Mouse (Mus musculus) heart, embryonic 11.5 days (tissue): ENCODE data around the gene Smarcad1. TPM values are rescaled to one million over a fixed set of nuclear protein-coding genes. Genes with fewer than 3 reads are reported as not detected.
"Not testable (repeated sequence)": the region's sequence is repeated elsewhere in the genome, so short reads cannot be mapped to it uniquely, and the experiment has no call there.

Experiments used
- ATAC-seq: fragments of 200-750 bp; cut with Nextera tagmentation; replicated peaks from 2 replicates; pipeline ENCODE4 v1.8.0; 2017; ENCODE audit warnings: moderate library complexity; ENCODE audit not compliant: insufficient number of reproducible peaks, low FRiP score, low TSS enrichment
- H3K27ac ChIP-seq: fragments of 300-500 bp; sonication (generic); 2 replicates; pipeline ENCODE4 v1.5.1; 2014; ENCODE audit warnings: mild to moderate bottlenecking, low read depth, low read length
- H3K27me3 ChIP-seq: fragments of 300-500 bp; sonication (generic); 2 replicates; pipeline ENCODE4 v1.6.1; 2014; ENCODE audit warnings: mild to moderate bottlenecking, low read length, mixed read lengths; ENCODE audit not compliant: control insufficient read depth, insufficient read depth
- H3K36me3 ChIP-seq: fragments of 300-500 bp; sonication (generic); 2 replicates; pipeline ENCODE4 v1.6.1; 2014; ENCODE audit warnings: mild to moderate bottlenecking, low read length, moderate library complexity, mixed read lengths; ENCODE audit not compliant: control insufficient read depth, insufficient read depth
- H3K4me1 ChIP-seq: fragments of 300-500 bp; sonication (generic); 2 replicates; pipeline ENCODE4 v1.6.1; 2014; ENCODE audit warnings: low read length; ENCODE audit not compliant: control insufficient read depth, insufficient read depth
- H3K4me2 ChIP-seq: fragments of 300-500 bp; sonication (generic); 2 replicates; pipeline ENCODE4 v1.6.1; 2014; ENCODE audit warnings: mild to moderate bottlenecking, moderate library complexity
- H3K4me3 ChIP-seq: fragments of 300-500 bp; sonication (generic); 2 replicates; pipeline ENCODE4 v1.5.1; 2014; ENCODE audit warnings: low read depth, low read length
- H3K9ac ChIP-seq: fragments of 300-500 bp; sonication (generic); 2 replicates; pipeline ENCODE4 v1.6.1; 2014; ENCODE audit warnings: mild to moderate bottlenecking, low read depth, low read length, moderate library complexity
- H3K9me3 ChIP-seq: fragments of 300-500 bp; sonication (generic); replicated peaks from 2 replicates; pipeline ENCODE4 v1.6.1; 2016; ENCODE audit warnings: low read length; ENCODE audit not compliant: control insufficient read depth
- WGBS: fragments of 180-500 bp; shearing (Covaris S2); extraction: QIAGEN DNeasy Blood & Tissue Kit; methylation state at CpG from one replicate; pipeline ENCODE4 v1.1.7; 2014; ENCODE audit not compliant: insufficient replicate concordance; 5-methylcytosine and 5-hydroxymethylcytosine counted together
- polyA plus RNA-seq: library from polyadenylated mRNA; unstranded; fragments of >200 nt; fragmentation: Nextera tagmentation; extraction: Ambion mirVana; gene quantifications from 2 replicates; pipeline ENCODE4 v1.2.1, GENCODE M21; 2014

Smarcad1 gene
- polyA plus RNA-seq, result 52.7 and 68.1 TPM in 2 replicates

- under 1% methylated on average over 81 of the region's 81 CpGs for WGBS
- peaks cover 14% of the 10 kb centered on the region for H3K36me3 ChIP-seq
- ATAC-seq, result peak; percentile 88
- H3K9me3 ChIP-seq, result no peaks in the 10 kb centered on the region
- H3K4me3 ChIP-seq, result peak within 1 kb of the TSS; percentile 87
- peak within 1 kb of the TSS; percentile 99 for H3K9ac ChIP-seq
- no peaks in the 10 kb centered on the region for H3K27me3 ChIP-seq
- H3K27ac ChIP-seq, result peak within 1 kb of the TSS; percentile 93
- peaks cover 3% of the 10 kb centered on the region; the same call in 1 of the 2 replicates for H3K4me1 ChIP-seq
- H3K4me2 ChIP-seq, result peak within 1 kb of the TSS; percentile 86
Measured at GRCm38 (mm10) chr6:65042491-65043171, at the start of gene Smarcad1. Gene Smarcad1, plus strand, starts transcription at chr6:65042583.

GRCm38 (mm10) chr6:64996824-64997421, 45.5 kb upstream of the Smarcad1 start:
- 47% methylated on average over 13 of the region's 13 CpGs for WGBS
- no peak for ATAC-seq
- Histone ChIP-seq H3K27me3 (no peaks in the 10 kb centered on the region), H3K27ac (no peak overlapping the region), H3K4me1 (no peaks in the 10 kb centered on the region), H3K36me3 (no peaks in the 10 kb centered on the region), H3K4me3 (no peak overlapping the region), H3K9ac (no peak overlapping the region), H3K9me3 (no peaks in the 10 kb centered on the region), H3K4me2 (no peak overlapping the region)

GRCm38 (mm10) chr6:64997805-64998204, 44.6 kb upstream of the Smarcad1 start:
- no peaks in the 10 kb centered on the region for H3K27me3 ChIP-seq
- no peaks in the 10 kb centered on the region for H3K36me3 ChIP-seq
- WGBS, result 69% methylated on average over 2 of the region's 2 CpGs
- H3K9me3 ChIP-seq, result no peaks in the 10 kb centered on the region
- no peak overlapping the region for H3K27ac ChIP-seq
- no peak overlapping the region for H3K4me3 ChIP-seq
- no peaks in the 10 kb centered on the region for H3K4me1 ChIP-seq
- H3K9ac ChIP-seq, result no peak overlapping the region
- ATAC-seq, result no peak
- no peak overlapping the region for H3K4me2 ChIP-seq

- not testable (repeated sequence) for H3K4me2 ChIP-seq, H3K27me3 ChIP-seq
- 81% methylated on average over 5 of the region's 5 CpGs for WGBS
Measured at GRCm38 (mm10) chr6:65000757-65001156, 41.6 kb upstream of the Smarcad1 start.

DNA sequence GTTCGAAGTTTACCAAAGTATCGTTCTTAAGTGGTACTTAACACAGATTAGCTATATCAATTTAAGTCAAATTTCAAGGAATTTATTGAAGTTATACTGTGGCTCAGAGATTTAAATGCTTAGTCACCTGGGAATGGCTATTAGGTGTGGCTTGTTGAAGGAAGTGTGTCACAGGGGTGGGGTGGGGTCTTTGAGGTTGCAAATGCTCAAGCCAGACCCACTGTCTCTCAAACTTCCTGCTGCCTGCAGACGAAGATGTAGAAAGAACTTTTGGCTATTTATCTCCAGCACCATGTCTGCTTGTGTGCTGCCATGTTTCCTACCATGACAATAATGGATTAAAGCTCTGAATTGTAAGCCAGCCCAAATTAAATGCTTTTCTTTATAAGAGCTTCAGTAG, 40.2 kb upstream of the Smarcad1 start:
- no peak overlapping the region for H3K4me2 ChIP-seq
- H3K27me3 ChIP-seq, result no peaks in the 10 kb centered on the region
- no peak for ATAC-seq
- WGBS, result 66% methylated on average over 3 of the region's 3 CpGs
- no peaks in the 10 kb centered on the region for H3K9me3 ChIP-seq
- H3K27ac ChIP-seq, result no peak overlapping the region
- H3K4me3 ChIP-seq, result no peak overlapping the region
- no peaks in the 10 kb centered on the region for H3K36me3 ChIP-seq
- H3K4me1 ChIP-seq, result no peaks in the 10 kb centered on the region
- no peak overlapping the region for H3K9ac ChIP-seq

More at GRCm38 (mm10) chr6:65000757-65001156, 41.6 kb upstream of the Smarcad1 start:
- H3K9ac ChIP-seq, H3K4me3 ChIP-seq, ATAC-seq, H3K4me1 ChIP-seq, H3K27ac ChIP-seq, H3K9me3 ChIP-seq, H3K36me3 ChIP-seq: not testable (repeated sequence)

DNA sequence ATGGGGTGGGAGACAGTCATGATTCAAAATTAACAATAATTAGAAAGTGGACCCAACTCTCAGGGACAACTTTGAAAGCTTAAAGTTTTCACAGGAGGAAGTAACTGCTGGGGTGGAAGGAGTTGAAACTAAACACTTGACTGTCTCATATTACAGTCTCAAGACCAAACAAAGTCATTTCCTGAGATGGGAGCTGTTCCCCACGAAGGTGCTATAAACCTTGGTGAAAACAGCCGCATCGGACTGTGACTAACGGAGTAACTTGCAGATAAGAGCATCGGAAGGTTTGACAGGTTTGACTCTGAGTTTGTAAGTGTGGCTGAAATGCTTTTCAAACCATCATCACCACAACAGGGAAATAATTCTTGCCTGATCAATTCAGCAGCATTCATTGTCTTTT, 33.5 kb upstream of the Smarcad1 start:
- no peak overlapping the region for H3K4me3 ChIP-seq
- 27% methylated on average over 5 of the region's 5 CpGs for WGBS
- H3K27ac ChIP-seq, result no peak overlapping the region
- no peaks in the 10 kb centered on the region for H3K36me3 ChIP-seq
- no peak for ATAC-seq
- H3K9ac ChIP-seq, result no peak overlapping the region
- H3K4me2 ChIP-seq, result no peak overlapping the region
- no peaks in the 10 kb centered on the region for H3K27me3 ChIP-seq
- H3K9me3 ChIP-seq, result no peaks in the 10 kb centered on the region
- H3K4me1 ChIP-seq, result no peaks in the 10 kb centered on the region

GRCm38 (mm10) chr6:65011444-65011990, 30.9 kb upstream of the Smarcad1 start:
- Histone ChIP-seq H3K9me3 (no peaks in the 10 kb centered on the region), H3K4me1 (no peaks in the 10 kb centered on the region), H3K4me2 (no peak overlapping the region), H3K4me3 (no peak overlapping the region), H3K9ac (no peak overlapping the region), H3K36me3 (no peaks in the 10 kb centered on the region), H3K27me3 (no peaks in the 10 kb centered on the region), H3K27ac (no peak overlapping the region)
- whole genome bisulfite sequencing, result 79% methylated on average over 5 of the region's 5 CpGs
- ATAC-seq, result no peak

DNA sequence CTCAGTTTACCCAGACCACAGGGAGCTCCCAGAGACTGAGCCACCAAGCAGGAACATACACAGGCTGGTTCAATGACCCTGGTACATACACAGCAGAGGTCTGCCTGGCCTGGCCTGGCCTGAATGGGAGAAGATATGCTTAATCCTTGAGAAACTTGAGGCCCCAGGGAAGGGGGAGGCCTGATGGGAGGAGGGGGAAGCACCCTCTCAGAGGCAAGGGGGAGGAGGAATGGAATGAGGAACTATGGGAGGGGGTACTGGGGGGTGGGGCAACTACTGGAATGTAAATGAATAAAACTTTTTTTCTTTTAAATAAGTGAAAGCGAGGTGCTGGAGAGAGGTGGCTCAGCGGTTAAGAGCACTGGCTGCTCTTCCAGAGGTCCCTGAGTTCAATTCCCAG, 30.2 kb upstream of the Smarcad1 start:
- Histone ChIP-seq H3K9ac (no peak overlapping the region), H3K4me3 (no peak overlapping the region), H3K27ac (no peak overlapping the region), H3K9me3 (no peaks in the 10 kb centered on the region), H3K4me2 (no peak overlapping the region), H3K36me3 (no peaks in the 10 kb centered on the region), H3K27me3 (no peaks in the 10 kb centered on the region), H3K4me1 (no peaks in the 10 kb centered on the region)
- 75% methylated on average over 2 of the region's 2 CpGs for WGBS
- ATAC-seq, result no peak
